Mouse (Mus musculus): ENCODE results near the gene Eif3l. TPM values are rescaled to one million over a fixed set of nuclear protein-coding genes. Genes with fewer than 3 reads are reported as not detected.
"Not testable (repeated sequence)": the region's sequence is repeated elsewhere in the genome, so short reads cannot be mapped to it uniquely, and the experiment has no call there.

Gene Eif3l
- polyA plus RNA-seq (2015; fragmentation: Nextera tagmentation; extraction: Ambion mirVana) = 167 and 177 TPM in 2 replicates

DNA sequence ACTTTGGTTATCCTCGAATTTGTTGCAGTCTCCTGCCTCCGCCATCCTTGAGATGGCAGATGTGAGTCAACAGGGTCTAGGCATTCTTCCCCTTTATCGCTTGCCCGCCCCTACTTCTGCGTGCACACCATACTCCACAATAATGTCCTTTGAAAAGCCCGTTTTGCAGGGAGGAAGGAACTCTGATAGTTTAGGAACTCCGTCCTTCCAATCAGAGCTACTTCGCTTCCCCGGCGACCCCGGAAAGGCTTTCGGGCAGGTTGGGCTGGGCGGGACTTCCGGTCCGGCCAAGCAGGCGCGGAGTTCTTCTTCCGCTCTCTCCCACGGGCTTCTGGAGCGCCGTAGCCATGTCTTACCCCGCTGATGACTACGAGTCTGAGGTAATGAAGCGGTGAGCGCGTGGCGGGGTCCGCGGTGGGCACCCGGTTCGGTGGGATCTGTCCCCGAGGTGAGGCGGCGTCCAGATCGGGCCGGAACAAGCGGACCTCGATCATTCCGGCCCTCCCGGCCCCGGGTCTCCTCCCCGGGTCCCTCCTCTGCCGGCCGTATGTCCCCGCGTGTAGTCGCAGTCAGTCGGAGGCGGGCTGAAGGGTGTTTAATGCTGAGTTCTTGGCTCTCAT is at the start of gene Eif3l:
Gene Eif3l (plus strand): TSS at position 267 of the 620 bp plus-strand sequence.
- WGBS = under 1% methylated on average over 49 of the region's 49 CpGs
- Histone ChIP-seq H3K27me3 (no peaks in the 10 kb centered on the region), H3K9me3 (no peaks in the 10 kb centered on the region), H3K36me3 (peaks cover 33% of the 10 kb centered on the region), H3K4me1 (replicated peaks) (peaks cover 23% of the 10 kb centered on the region), H3K4me2 (peak within 1 kb of the TSS; percentile 66), H3K27ac (replicated peaks) (peak within 1 kb of the TSS; percentile 73), H3K4me3 (peak within 1 kb of the TSS; percentile 88), H3K9ac (peak within 1 kb of the TSS; percentile 66)
- peak; percentile 92 for ATAC-seq (ENCODE audit: low FRiP score, low read depth)

DNA sequence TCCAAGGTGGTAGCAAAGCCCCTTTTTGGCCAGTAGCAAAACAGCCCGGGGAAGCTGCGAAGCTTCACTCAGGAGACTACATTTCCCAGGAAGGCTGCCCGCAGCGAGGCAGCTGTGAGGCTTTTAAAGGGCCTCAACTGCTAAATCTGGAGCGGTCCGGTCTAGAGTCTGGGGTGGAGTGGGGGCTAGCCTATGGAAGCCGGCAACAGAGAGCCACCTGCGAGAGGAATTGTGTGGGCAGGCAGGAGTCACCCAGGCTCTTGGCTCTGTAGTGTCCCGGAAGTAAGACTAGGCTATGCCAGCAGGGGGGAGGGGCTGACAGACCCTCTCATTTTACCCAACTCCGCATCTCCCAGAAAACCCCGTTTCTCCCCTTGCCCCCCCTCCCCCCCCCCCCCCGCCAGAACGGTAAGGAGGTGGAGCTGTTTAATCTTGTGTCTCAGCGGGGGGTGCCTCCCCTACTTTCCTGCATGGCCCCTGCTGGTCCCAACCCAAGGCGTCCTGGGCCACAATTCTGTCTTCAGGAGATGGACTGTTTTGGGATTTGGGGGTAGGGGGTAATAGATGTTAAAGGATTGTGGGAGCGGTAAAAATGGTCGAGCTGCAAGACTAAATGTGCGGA is 49.2 kb upstream of the Eif3l start:
- Histone ChIP-seq H3K4me3 (peak overlapping the region; percentile 8), H3K4me2 (peak overlapping the region; percentile 47), H3K9me3 (no peaks in the 10 kb centered on the region), H3K27me3 (no peaks in the 10 kb centered on the region), H3K27ac (replicated peaks) (no peak overlapping the region), H3K36me3 (no peaks in the 10 kb centered on the region), H3K9ac (no peak overlapping the region), H3K4me1 (replicated peaks) (peaks cover 42% of the 10 kb centered on the region)
- 13% methylated on average over 16 of the region's 18 CpGs for WGBS
- no peak for ATAC-seq (ENCODE audit: low FRiP score, low read depth)

DNA sequence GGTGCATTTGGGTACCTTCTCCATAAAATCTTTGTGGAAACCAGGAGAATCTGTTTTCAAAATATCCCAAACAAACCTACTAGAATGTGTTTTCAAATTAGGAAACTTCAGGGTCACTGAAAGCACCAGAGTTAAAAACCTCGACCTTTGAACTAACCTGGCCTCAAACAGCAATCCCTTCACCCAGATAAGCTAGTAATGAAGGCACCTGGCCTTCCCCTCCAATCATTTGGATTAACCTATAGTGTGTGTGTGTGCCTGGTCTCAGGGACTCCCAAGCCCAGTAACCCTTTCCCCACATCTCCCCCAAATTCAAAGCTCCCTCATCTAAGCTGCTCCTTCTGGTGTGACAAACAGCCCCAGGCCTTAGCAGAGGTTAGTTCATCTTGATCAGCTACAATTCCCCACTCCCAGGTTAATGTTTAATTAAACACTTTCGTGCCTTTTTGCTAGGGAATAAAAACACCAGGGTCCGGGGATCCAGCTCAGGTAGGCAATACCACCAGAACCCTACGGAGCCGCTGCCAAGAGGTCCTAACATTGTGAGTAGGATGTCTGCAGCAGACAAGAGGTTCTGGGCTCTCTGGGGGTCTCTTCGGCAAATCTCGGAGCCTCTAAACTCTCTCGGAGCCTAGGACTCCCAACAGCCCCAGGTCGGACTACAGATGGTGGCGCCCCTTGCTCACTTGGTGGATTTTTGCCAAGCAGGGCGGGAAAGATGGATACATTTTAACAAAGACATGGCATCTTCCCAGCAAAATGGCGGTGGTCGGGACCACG is 48.3 kb upstream of the Eif3l start:
- Histone ChIP-seq H3K27ac (replicated peaks) (no peak overlapping the region), H3K4me3 (peak overlapping the region; percentile 58), H3K36me3 (no peaks in the 10 kb centered on the region), H3K9ac (no peak overlapping the region), H3K4me1 (replicated peaks) (peaks cover 50% of the 10 kb centered on the region), H3K4me2 (peak overlapping the region; percentile 98), H3K27me3 (no peaks in the 10 kb centered on the region), H3K9me3 (no peaks in the 10 kb centered on the region)
- 35% methylated on average over 14 of the region's 14 CpGs for WGBS
- no peak for ATAC-seq (ENCODE audit: low FRiP score, low read depth)

DNA sequence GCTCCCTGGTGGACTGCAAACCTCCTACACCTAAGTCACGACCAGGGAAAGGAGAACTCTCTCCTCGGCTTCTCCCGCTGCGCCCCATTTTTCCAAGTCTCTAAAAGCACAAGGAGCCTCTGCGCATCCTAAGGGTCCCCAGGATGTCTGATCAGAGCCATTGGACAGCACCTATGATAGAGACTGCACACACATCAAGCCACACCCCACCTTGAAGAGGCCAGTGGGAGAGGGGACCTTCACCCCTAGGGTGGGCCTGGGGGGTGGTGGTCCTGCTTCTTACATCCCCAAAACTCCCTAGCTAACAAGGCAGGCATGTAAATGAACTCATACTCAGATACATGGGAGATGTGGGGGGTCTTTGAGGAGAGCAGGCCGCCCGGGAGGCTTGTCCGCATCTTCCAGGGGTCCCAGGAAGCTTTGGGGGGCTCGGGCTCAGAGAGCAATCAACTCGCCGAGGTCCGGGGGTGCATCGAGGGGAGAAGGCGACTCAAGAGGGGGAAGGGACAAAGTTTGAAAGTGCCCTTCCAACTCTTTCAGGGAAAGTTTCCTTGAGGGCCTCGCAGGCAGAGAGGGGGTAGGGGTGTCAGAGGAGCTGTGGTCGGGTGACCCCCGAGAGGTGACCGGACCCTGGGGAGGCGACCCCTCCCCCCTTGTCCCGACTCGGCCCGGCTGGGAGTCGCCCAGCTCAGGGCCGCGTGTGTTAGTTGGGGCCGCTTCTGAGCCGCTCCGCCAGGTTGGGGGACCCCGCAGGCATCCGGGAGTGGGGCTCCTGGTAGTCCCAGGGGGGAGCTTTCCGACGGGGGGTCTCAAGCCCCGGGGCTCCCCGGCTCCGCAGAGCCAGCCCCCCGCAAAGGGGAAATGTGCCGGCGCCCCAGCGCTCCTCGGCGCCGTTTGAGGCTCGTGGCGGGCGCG is 47.4 kb upstream of the Eif3l start:
- Histone ChIP-seq H3K27ac (replicated peaks) (peak overlapping the region; percentile 93), H3K9me3 (no peaks in the 10 kb centered on the region), H3K4me1 (replicated peaks) (peaks cover 52% of the 10 kb centered on the region), H3K36me3 (no peaks in the 10 kb centered on the region), H3K4me3 (peak overlapping the region; percentile 58), H3K9ac (peak overlapping the region; percentile 94), H3K27me3 (no peaks in the 10 kb centered on the region), H3K4me2 (peak overlapping the region; percentile 98)
- ATAC-seq (ENCODE audit: low FRiP score, low read depth) = no peak
- 8% methylated on average over 25 of the region's 46 CpGs for WGBS

DNA sequence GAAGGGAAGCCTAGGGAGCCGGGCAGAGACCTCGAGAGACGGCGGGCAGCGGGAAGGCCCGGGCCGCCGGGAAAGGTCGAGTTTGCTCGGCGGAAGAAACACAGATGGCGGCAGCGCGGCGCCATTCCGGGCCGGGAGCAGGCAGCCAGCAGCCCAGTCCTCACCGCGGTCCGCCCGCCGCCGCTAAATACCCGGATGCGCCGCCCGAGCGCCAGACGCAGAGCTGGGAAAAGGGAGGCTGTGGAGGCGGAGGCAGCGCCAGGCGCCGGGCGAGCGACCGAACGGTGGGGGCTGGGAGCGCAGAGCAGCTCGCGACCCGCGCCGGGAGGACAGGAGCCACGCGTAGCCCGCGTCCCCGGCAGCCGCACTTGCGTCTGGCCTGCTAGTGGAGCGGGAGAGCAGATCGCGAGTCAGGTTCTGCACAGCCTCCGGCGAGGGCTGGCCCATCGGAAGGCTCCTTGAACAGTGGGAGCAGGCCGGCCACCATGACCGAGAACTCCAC is 46.7 kb upstream of the Eif3l start, which contains the start of gene H1f0:
Gene H1f0 (plus strand): TSS at position 214 of the 502 bp plus-strand sequence.
- no peaks in the 10 kb centered on the region for H3K36me3 ChIP-seq
- peak within 1 kb of the TSS; percentile 93 for H3K27ac ChIP-seq (replicated peaks)
- WGBS = 0% methylated on average over 58 of the region's 58 CpGs
- peak within 1 kb of the TSS; percentile 58 for H3K4me3 ChIP-seq
- ATAC-seq (ENCODE audit: low FRiP score, low read depth) = peak; percentile 81
- no peaks in the 10 kb centered on the region for H3K9me3 ChIP-seq
- peaks cover 54% of the 10 kb centered on the region for H3K4me1 ChIP-seq (replicated peaks)
- peak within 1 kb of the TSS; percentile 98 for H3K4me2 ChIP-seq
- peak within 1 kb of the TSS; percentile 94 for H3K9ac ChIP-seq
- H3K27me3 ChIP-seq = no peaks in the 10 kb centered on the region

DNA sequence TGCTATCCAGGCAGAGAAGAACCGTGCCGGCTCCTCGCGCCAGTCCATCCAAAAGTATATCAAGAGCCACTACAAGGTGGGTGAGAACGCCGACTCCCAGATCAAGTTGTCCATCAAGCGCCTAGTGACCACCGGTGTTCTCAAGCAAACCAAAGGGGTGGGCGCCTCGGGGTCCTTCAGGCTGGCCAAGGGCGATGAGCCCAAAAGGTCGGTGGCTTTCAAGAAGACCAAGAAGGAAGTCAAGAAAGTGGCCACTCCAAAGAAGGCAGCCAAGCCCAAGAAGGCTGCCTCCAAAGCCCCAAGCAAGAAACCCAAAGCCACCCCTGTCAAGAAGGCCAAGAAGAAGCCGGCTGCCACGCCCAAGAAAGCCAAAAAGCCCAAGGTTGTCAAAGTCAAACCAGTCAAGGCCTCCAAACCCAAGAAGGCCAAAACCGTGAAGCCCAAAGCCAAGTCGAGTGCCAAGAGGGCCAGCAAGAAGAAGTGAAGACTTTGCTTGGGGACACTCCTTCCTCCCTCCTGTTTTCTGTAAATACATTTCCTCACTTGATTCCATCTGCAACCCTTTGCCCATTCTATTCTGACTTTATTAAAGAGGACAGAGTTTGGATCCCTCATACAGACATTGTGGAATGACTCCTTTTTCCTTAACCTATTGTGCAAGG is 46.0 kb upstream of the Eif3l start:
- no peaks in the 10 kb centered on the region for H3K9me3 ChIP-seq
- 25% methylated on average over 16 of the region's 16 CpGs for WGBS
- peaks cover 54% of the 10 kb centered on the region for H3K4me1 ChIP-seq (replicated peaks)
- H3K9ac ChIP-seq = peak overlapping the region; percentile 94
- ATAC-seq (ENCODE audit: low FRiP score, low read depth) = no peak
- peak overlapping the region; percentile 98 for H3K4me2 ChIP-seq
- H3K36me3 ChIP-seq = no peaks in the 10 kb centered on the region
- peak overlapping the region; percentile 93 for H3K27ac ChIP-seq (replicated peaks)
- H3K27me3 ChIP-seq = no peaks in the 10 kb centered on the region
- peak overlapping the region; percentile 58 for H3K4me3 ChIP-seq

DNA sequence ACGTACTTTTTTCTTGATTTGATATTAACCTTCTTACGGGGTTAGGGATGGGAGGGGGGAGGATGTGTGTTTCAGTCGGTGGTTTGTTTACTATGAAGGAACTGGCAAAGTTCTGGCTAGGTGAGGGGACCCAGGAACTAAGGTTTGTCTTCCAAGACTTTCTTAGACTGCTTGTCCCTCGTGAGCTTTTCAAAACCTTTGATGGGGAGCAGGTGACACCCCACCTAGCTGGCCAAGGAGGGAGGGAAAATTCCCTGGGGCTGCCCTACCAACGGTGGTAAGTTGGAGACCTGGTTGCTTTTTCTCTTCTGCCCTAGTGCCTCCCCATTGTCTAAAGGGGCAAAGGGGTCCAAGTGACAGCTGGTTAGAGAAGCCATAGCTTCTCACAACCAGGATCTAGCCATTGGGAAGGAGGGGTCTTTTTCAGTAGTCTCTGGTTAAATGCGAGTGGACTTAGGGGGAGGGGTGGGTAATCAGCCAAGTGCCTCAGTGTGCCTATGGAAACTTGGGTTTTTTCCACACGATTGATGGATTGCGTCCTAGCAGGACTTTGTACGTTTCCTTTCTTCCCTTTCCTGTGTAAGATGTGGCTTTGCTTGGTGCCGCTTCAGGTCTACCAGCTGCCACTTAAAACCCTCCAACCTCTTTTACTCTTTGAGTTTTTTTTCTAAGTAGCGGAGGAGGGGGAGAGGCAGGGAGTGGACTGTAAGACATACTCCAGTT is 45.3 kb upstream of the Eif3l start:
- ATAC-seq (ENCODE audit: low FRiP score, low read depth) = no peak
- Histone ChIP-seq H3K36me3 (no peaks in the 10 kb centered on the region), H3K4me3 (peak overlapping the region; percentile 58), H3K27ac (replicated peaks) (peak overlapping the region; percentile 93), H3K27me3 (no peaks in the 10 kb centered on the region), H3K9me3 (no peaks in the 10 kb centered on the region), H3K4me1 (replicated peaks) (peaks cover 54% of the 10 kb centered on the region), H3K4me2 (peak overlapping the region; percentile 98), H3K9ac (peak overlapping the region; percentile 49)
- 5% methylated on average over 11 of the region's 11 CpGs for WGBS

DNA sequence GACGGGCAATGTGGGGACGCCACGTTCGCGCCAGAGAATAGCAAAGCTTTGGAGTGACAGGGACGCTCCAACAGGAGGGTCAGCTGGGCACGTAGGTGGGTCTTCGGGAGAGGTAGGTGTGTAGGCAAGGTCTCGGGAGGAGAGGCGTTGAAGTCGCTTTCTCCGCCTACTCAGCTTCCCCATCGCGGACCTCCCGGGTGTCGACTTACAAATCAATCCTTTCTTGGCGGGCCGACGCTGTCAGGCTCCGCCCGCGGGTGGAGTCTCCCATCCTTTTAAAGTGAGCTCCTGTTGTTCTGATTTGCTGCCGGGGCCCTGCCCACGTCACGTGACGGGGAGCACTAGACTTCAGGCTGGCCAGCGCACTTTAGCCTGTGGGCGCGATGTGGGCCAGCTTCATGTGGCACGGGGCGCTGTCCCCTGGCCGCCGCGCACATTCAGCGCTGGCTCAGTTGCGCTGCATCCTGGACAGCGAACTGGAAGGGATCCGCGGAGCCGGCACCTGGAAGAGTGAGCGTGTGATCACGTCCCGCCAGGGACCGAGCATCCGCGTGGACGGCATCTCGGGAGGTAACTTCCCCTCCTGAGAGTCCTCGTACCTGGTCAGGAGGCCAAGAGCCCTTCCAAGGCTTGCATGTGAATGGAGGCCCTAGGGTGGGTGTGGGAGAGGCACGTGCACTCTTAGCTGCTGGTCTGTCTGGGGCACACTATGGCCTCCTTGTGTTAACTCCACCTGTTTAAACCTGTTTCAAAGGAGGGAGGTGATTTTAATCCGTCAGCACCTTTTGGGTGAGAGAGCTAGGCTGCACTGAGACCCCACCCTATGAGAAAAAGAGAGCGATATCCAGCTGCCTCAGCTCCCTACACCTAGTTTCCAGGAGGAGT is 44.2 kb upstream of the Eif3l start:
- peaks cover 48% of the 10 kb centered on the region for H3K4me1 ChIP-seq (replicated peaks)
- peak overlapping the region; percentile 93 for H3K27ac ChIP-seq (replicated peaks)
- peak overlapping the region; percentile 49 for H3K9ac ChIP-seq
- H3K27me3 ChIP-seq = no peaks in the 10 kb centered on the region
- H3K36me3 ChIP-seq = no peaks in the 10 kb centered on the region
- peak overlapping the region; percentile 58 for H3K4me3 ChIP-seq
- ATAC-seq (ENCODE audit: low FRiP score, low read depth) = peak; percentile 81
- peak overlapping the region; percentile 98 for H3K4me2 ChIP-seq
- no peaks in the 10 kb centered on the region for H3K9me3 ChIP-seq
- WGBS = under 1% methylated on average over 52 of the region's 52 CpGs

DNA sequence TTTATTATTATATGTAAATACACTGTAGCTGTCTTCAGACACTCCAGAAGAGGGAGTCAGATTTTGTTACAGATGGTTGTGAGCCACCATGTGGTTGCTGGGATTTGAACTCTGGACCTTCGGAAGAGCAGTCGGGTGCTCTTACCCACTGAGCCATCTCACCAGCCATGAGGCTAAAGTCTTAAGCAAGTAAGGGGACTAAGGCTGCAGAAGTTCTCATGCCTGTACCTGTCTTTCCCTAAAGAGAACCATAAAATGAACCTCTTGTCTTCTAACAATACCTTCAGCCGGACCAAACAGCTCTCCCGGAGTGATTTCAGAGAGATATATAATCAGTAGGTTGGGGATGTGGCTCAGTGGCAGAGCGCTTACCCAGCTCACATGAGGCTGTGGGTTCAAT is 43.1 kb upstream of the Eif3l start:
- H3K4me3 ChIP-seq; H3K27me3 ChIP-seq; H3K36me3 ChIP-seq; H3K27ac ChIP-seq (replicated peaks); H3K9me3 ChIP-seq; H3K4me2 ChIP-seq; H3K9ac ChIP-seq; ATAC-seq (ENCODE audit: low FRiP score, low read depth): not testable (repeated sequence)
- WGBS = 88% methylated on average over 5 of the region's 5 CpGs
- peaks cover 39% of the 10 kb centered on the region for H3K4me1 ChIP-seq (replicated peaks)

DNA sequence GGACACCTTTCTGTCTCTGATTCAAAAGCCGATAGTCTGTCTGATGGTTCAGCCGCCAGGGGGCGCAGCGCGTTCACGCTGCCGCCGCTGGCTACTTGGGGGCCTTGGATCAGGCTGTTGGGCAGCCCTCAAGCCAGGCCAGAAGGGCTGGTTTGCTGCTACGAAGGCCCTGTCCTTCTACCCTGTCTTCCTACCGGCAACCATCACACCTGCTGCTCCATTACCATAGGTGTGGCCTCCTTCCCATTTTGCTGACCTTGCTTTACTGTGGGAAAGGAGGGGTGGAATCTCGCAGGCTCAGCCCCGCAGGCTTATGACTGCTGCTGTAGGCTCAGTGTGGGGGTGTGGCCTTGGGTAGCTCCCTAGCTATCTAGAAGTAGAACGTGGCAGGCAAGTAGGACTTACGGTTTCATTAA is 37.1 kb upstream of the Eif3l start:
- Histone ChIP-seq H3K4me1 (replicated peaks) (peaks cover 32% of the 10 kb centered on the region), H3K27me3 (peaks cover 27% of the 10 kb centered on the region), H3K36me3 (no peaks in the 10 kb centered on the region), H3K27ac (replicated peaks) (no peak overlapping the region), H3K4me2 (peak overlapping the region; percentile 17; the same call in 1 of the 2 replicates), H3K4me3 (no peak overlapping the region), H3K9ac (no peak overlapping the region), H3K9me3 (no peaks in the 10 kb centered on the region)
- WGBS = 12% methylated on average over 14 of the region's 14 CpGs
- no peak for ATAC-seq (ENCODE audit: low FRiP score, low read depth)

All from hindbrain, embryonic 15.5 days (tissue).